Comparison of ENCODE assay signal across 29 mouse cellular contexts in genomic region chr6:145604126-145604525, GRCm38 (mm10). TPM values are rescaled to one million over a fixed set of nuclear protein-coding genes. Genes with fewer than 3 reads are reported as not detected.
DNase-seq lines count a peak whose midpoint lies in the region; ATAC-seq and TF ChIP-seq lines count a peak whose summit lies in the region.
"Had no signal": no experiment of that assay in that cellular context is flagged by ENCODE, and none has a peak within 500 bp of the region (broad histone marks: within the 10 kb centered on the region; RNA-seq: fewer than 3 reads in every experiment).

No protein-coding gene starts in this region.

- no peaks in the 10 kb centered on the region for H3K27me3 ChIP-seq in lung, embryonic 15.5 days
- H3K27me3 ChIP-seq: embryonic facial prominence, embryonic 13.5 days; heart, embryonic 13.5 days; hindbrain, embryonic 12.5 days; midbrain, embryonic 12.5 days had no signal

- no peak for TF ChIP-seq POLR2A in brain, embryonic 14.5 days (IDR thresholded peaks at IDR 0.05; ENCODE audit: borderline replicate concordance, extremely low read depth, insufficient read depth, insufficient read length, poor library complexity, severe bottlenecking)

- no peaks in the 10 kb centered on the region for H3K36me3 ChIP-seq in lung, embryonic 15.5 days
- H3K36me3 ChIP-seq: embryonic facial prominence, embryonic 13.5 days; heart, embryonic 13.5 days; hindbrain, embryonic 12.5 days; midbrain, embryonic 12.5 days had no signal

- no peak for TF ChIP-seq CTCF in brain, embryonic 14.5 days (IDR thresholded peaks at IDR 0.05; ENCODE audit: borderline replicate concordance, extremely low read depth, insufficient read depth, insufficient read length)

- DNase-seq in cerebellum, postnatal 25 days: peak; percentile 36 to 50
- no peak for DNase-seq in cerebellum, adult 11-12 months
- no peak for DNase-seq in lung, postnatal 10 days
- DNase-seq in brain, embryonic 14.5 days (ENCODE audit: low read depth): peak; percentile 49
- peak; percentile 31 for DNase-seq in retina, embryonic 14.5 days (ENCODE audit: low spot score)
- no peak for DNase-seq in spleen, adult 12 weeks (ENCODE audit: low spot score)
- DNase-seq: adrenal gland, postnatal 14 days; cerebellum, adult 11 months; cerebellum, postnatal 14 days; gastrocnemius, postnatal 25 days; heart, adult 2 months; heart, postnatal 14 days; kidney, adult 2 months; layer of hippocampus, adult 9-11 months; liver; thymus, postnatal 25 days had no signal

- H3K4me1 ChIP-seq in lung, embryonic 15.5 days: peaks cover 18% of the 10 kb centered on the region

- peak overlapping the region; percentile 49; the same call in 1 of the 2 replicates for H3K27ac ChIP-seq in lung, embryonic 15.5 days
- H3K27ac ChIP-seq: embryonic facial prominence, embryonic 13.5 days; heart, adult 2 months; heart, embryonic 13.5 days; hindbrain, embryonic 12.5 days; kidney, postnatal 0 days; midbrain, embryonic 12.5 days had no signal

- H3K4me2 ChIP-seq in lung, embryonic 15.5 days: no peak overlapping the region
- H3K4me2 ChIP-seq: embryonic facial prominence, embryonic 13.5 days; heart, embryonic 13.5 days; hindbrain, embryonic 12.5 days; midbrain, embryonic 12.5 days had no signal

- no peak overlapping the region for H3K4me3 ChIP-seq in lung, embryonic 15.5 days
- H3K4me3 ChIP-seq: embryonic facial prominence, embryonic 13.5 days; erythroblast, embryonic 14.5 days; heart, adult 2 months; heart, embryonic 13.5 days; hindbrain, embryonic 12.5 days; midbrain, embryonic 12.5 days; myocyte had no signal

- no peak overlapping the region for H3K9ac ChIP-seq in lung, embryonic 15.5 days
- H3K9ac ChIP-seq: embryonic facial prominence, embryonic 13.5 days; heart, embryonic 13.5 days; hindbrain, embryonic 12.5 days; midbrain, embryonic 12.5 days had no signal

- no peaks in the 10 kb centered on the region for H3K9me3 ChIP-seq in lung, embryonic 15.5 days
- H3K9me3 ChIP-seq: embryonic facial prominence, embryonic 13.5 days; heart, embryonic 13.5 days; hindbrain, embryonic 12.5 days; midbrain, embryonic 12.5 days had no signal

- 45% methylated on average over 2 of the region's 2 CpGs for WGBS in lung, embryonic 15.5 days

- no peak for ATAC-seq in lung, embryonic 15.5 days (ENCODE audit: borderline replicate concordance, extremely low read depth, low FRiP score, low TSS enrichment)

RNA-seq across cellular contexts. Expression of gene Lmntd1, which starts 10.0 kb away (rescaled TPM):
- 0.97 and 1.9 TPM in 2 replicates for polyA plus RNA-seq in lung, embryonic 15.5 days (2015; fragmentation: Nextera tagmentation; extraction: Ambion mirVana)
- 0.81 and 1.3 TPM in 2 replicates for polyA plus RNA-seq in brain, embryonic 14.5 days (2012; rRNA removed)
- polyA plus RNA-seq: erythroblast, embryonic 14.5 days; liver, embryonic 16.5 days; myocyte had no signal

RNA-seq across cellular contexts. Expression of gene Tuba3b, which starts 11.4 kb away (rescaled TPM):
- polyA plus RNA-seq in lung, embryonic 15.5 days (2015; fragmentation: Nextera tagmentation; extraction: Ambion mirVana): not detected in 2 replicates
- polyA plus RNA-seq in brain, embryonic 14.5 days (2012; rRNA removed): not detected in 2 replicates
- polyA plus RNA-seq: embryonic facial prominence, embryonic 13.5 days; erythroblast, embryonic 14.5 days; heart, embryonic 13.5 days; hindbrain, embryonic 12.5 days; intestine, embryonic 14.5 days; kidney, postnatal 0 days; large intestine, adult 2 months; liver, embryonic 16.5 days; lung, postnatal 0 days; midbrain, embryonic 12.5 days; myocyte; stomach, embryonic 14.5 days had no signal

Comparison
In these comparisons a context has a peak if more than half of its experiments do, and no peak if none do; other contexts are left out.
1. DNase-seq: peak in cerebellum, postnatal 25 days (2 of 2), brain, embryonic 14.5 days (single experiment) and retina, embryonic 14.5 days (single experiment); none in cerebellum, adult 11-12 months (single experiment), lung, postnatal 10 days (single experiment) and spleen, adult 12 weeks (single experiment).